Mouse (Mus musculus) neural tube, embryonic 14.5 days (tissue): Measurements from ENCODE around the gene Psmc3ip. TPM values are rescaled to one million over a fixed set of nuclear protein-coding genes. Genes with fewer than 3 reads are reported as not detected.

Experiments used
- ATAC-seq: fragments of 200-750 bp; cut with Nextera tagmentation; 2 replicates; pipeline ENCODE4 v1.8.0; 2017; ENCODE audit warnings: low read depth, mild to moderate bottlenecking, moderate TSS enrichment, moderate library complexity
- H3K27ac ChIP-seq: fragments of 300-500 bp; sonication (generic); 2 replicates; pipeline ENCODE4 v1.5.1; 2014; ENCODE audit warnings: low read depth, mild to moderate bottlenecking, control low read depth, low read length, moderate library complexity, mixed read lengths
- H3K27me3 ChIP-seq: fragments of 300-500 bp; sonication (generic); 2 replicates; pipeline ENCODE4 v1.6.1; 2014; ENCODE audit warnings: low read length; ENCODE audit not compliant: control insufficient read depth, insufficient read depth
- H3K36me3 ChIP-seq: fragments of 300-500 bp; sonication (generic); 2 replicates; pipeline ENCODE4 v1.6.1; 2014; ENCODE audit warnings: low read length, mixed read lengths; ENCODE audit not compliant: control insufficient read depth, insufficient read depth
- H3K4me1 ChIP-seq: fragments of 300-500 bp; sonication (generic); 2 replicates; pipeline ENCODE4 v1.6.1; 2014; ENCODE audit warnings: low read length; ENCODE audit not compliant: control insufficient read depth, insufficient read depth
- H3K4me2 ChIP-seq: fragments of 300-500 bp; sonication (generic); 2 replicates; pipeline ENCODE4 v1.6.1; 2014; ENCODE audit warnings: mild to moderate bottlenecking, low read depth, low read length, control low read depth
- H3K4me3 ChIP-seq: fragments of 300-500 bp; sonication (generic); 2 replicates; pipeline ENCODE4 v1.5.1; 2014; ENCODE audit warnings: low read depth, low read length, control low read depth, mixed read lengths
- H3K9ac ChIP-seq: fragments of 300-500 bp; sonication (generic); replicated peaks from 2 replicates; pipeline ENCODE4 v1.6.1; 2014; ENCODE audit warnings: low read depth, mild to moderate bottlenecking, control low read depth, low read length, mixed read lengths
- H3K9me3 ChIP-seq: fragments of 300-500 bp; sonication (generic); 2 replicates; pipeline ENCODE4 v1.6.1; 2016; ENCODE audit warnings: low read length; ENCODE audit not compliant: control insufficient read depth
- WGBS: fragments of 180-500 bp; shearing (Covaris S2); extraction: QIAGEN DNeasy Blood & Tissue Kit; methylation state at CpG from one replicate; pipeline ENCODE4 v1.1.7; 2014; 5-methylcytosine and 5-hydroxymethylcytosine counted together
- polyA plus RNA-seq: library from polyadenylated mRNA; unstranded; fragments of >200 nt; fragmentation: Nextera tagmentation; extraction: Ambion mirVana; gene quantifications from 2 replicates; pipeline ENCODE4 v1.2.1, GENCODE M21; 2014

Psmc3ip gene
- 17.0 and 19.0 TPM in 2 replicates for polyA plus RNA-seq

DNA sequence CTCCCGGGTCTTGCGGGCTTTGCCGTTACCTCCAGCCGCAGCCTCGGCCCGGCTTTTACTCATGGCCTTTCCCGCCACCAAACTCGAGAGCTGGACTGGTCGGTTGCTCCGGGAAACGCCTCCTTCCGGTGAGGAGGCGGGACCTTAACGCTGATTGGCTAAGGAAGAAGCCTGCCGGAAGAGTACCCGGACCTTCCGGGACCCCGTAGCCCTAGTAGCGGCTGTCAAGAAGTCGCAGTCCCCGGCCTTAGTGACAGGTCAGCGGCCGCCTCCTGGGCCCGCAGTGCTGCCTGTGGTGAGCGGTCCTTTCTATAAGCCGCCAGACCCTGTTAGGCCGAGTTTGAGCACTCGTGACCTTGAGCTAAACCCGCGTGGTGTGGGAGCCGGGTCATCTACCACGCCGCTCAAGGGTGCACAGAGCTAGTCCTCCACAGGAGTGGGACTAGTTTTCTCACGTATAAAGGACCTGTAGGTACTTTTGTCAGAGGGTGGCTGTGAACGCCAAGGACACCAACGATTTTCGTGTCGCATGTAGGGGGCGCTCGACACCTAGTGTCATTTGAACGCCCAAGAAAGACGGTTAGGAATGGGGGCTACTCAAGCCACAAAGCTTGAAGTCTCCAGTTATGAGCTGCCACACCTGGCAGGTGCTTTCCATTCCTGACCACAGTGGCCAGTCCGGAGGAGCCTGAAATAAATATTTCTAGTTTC is at the start of gene Psmc3ip:
TSS of gene Psmc3ip (minus strand) at position 123 of the 711 bp plus-strand sequence.
- Histone ChIP-seq H3K36me3 (peaks cover 64% of the 10 kb centered on the region), H3K9me3 (no peaks in the 10 kb centered on the region), H3K4me3 (peak within 1 kb of the TSS; percentile 75), H3K27ac (peak within 1 kb of the TSS; percentile 83), H3K27me3 (no peaks in the 10 kb centered on the region), H3K9ac (peak within 1 kb of the TSS; percentile 73), H3K4me2 (peak within 1 kb of the TSS; percentile 71), H3K4me1 (0 out of 2 replicates have a peak, but pooled peaks cover 7% of the 10 kb centered on the region)
- peak; percentile 97 for ATAC-seq
- WGBS: under 1% methylated on average over 43 of the region's 43 CpGs

DNA sequence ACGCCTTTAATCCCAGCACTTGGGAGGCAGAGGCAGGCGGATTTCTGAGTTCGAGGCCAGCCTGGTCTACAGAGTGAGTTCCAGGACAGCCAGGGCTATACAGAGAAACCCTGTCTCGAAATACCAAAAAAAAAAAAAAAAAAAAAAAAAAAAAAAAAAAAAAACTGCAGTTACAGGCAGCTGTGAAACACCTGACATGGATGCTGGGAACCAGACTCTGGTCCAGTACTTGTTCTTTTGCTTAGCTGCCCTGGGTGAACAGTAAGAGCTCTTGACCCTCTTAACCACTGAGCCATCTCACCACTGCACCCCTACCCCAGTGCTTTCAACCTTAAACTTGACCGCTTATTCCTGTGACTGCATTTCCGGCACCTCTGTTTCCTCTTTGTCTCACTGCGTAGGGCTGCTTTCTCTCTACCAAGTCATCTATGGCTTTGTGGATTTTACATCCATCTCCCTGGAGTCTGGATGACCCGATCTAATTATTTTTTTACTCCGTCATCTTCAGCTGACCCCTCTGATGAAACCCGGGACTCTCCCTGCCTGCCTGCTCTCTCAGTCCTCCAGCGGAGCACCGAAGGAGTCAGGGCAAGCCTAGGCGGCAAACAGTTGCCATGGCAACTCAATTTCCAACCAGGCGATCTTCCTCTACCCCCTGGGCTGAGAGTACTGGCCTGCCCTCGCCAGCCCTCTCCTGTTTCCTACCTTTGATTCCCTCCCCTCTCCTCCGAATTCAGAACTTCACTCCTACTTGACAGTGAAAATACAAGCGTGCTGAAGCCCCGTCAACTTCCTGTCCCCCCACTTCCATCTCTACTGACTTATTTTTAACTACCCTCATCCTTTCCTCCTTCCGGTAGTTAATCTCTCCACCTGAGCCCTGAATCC is 48.3 kb upstream of the Psmc3ip start:
- no peaks in the 10 kb centered on the region for H3K36me3 ChIP-seq
- H3K4me2 ChIP-seq: peak overlapping the region; percentile 46
- no peaks in the 10 kb centered on the region for H3K27me3 ChIP-seq
- peak overlapping the region; percentile 13; the same call in 1 of the 2 replicates for H3K4me3 ChIP-seq
- H3K9ac ChIP-seq: peak overlapping the region; percentile 39; the same call in 1 of the 2 replicates
- H3K4me1 ChIP-seq: peaks cover 3% of the 10 kb centered on the region; the same call in 1 of the 2 replicates
- WGBS: 19% methylated on average over 18 of the region's 19 CpGs
- H3K27ac ChIP-seq: peak overlapping the region; percentile 13; the same call in 1 of the 2 replicates
- peak; percentile 75 for ATAC-seq
- no peaks in the 10 kb centered on the region for H3K9me3 ChIP-seq

DNA sequence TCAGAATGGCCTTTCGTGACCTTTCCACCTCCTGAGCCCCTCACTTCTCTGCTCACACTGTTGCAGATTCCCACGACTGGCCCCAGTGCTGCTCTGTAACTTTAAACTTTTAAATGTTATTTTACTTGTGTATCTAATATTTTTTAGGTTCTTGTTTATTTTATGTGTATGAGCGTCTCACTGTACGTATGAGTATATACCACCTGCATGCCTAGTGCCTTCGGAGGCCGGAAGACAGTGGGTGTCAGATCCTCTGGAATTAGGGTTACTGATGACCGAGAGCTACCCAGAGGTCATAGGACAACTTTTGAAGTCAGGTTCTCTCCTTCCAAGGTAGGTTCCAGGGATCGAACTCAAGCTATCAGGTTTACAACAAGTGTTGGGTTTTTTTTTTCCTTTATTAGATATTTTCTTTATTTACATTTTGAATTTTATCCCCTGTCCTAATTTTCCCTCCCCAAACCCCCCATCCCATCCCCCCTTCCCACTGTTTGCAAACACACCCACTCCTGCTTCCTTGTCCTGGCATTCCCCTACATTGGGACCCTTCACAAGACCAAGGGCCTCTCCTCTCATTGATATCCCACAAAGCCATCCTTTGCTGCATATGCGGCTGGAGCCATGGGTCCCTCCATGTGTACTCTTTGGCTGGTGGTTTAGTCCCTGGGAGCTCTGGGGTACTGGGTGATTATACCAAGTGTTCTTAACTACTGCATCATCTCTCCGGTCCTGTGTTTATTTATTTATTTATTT is 47.2 kb upstream of the Psmc3ip start:
- ATAC-seq: no peak
- Histone ChIP-seq H3K4me3 (no peak overlapping the region), H3K4me2 (no peak overlapping the region), H3K36me3 (no peaks in the 10 kb centered on the region), H3K27ac (no peak overlapping the region), H3K4me1 (peaks cover 3% of the 10 kb centered on the region; the same call in 1 of the 2 replicates), H3K9ac (no peak overlapping the region), H3K27me3 (no peaks in the 10 kb centered on the region), H3K9me3 (no peaks in the 10 kb centered on the region)
- WGBS: 87% methylated on average over 10 of the region's 10 CpGs

DNA sequence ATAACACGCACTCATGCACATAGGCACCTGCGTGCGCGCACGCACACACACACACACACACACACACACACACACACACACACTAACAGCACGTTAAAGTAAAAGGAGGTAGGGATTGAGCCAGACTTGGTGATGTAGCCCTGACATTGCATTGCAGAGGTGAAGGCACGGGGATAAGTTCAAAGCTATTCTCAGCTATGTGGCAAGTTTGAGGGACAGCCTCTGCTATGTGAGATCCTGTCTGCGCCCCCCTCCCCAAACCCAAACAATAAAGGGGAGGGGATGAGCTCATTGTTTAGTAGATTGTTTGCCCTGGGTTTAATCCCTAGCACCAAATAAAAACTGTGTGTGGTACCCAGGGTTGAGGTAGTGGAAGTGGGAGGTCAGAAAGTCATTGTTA is 45.9 kb upstream of the Psmc3ip start:
- no peak for ATAC-seq
- no peak overlapping the region for H3K4me3 ChIP-seq
- H3K4me2 ChIP-seq: no peak overlapping the region
- no peak overlapping the region for H3K27ac ChIP-seq
- WGBS: 89% methylated on average over 8 of the region's 8 CpGs
- H3K9ac ChIP-seq: no peak overlapping the region
- peaks cover 3% of the 10 kb centered on the region; the same call in 1 of the 2 replicates for H3K4me1 ChIP-seq
- no peaks in the 10 kb centered on the region for H3K27me3 ChIP-seq
- H3K9me3 ChIP-seq: no peaks in the 10 kb centered on the region
- no peaks in the 10 kb centered on the region for H3K36me3 ChIP-seq

DNA sequence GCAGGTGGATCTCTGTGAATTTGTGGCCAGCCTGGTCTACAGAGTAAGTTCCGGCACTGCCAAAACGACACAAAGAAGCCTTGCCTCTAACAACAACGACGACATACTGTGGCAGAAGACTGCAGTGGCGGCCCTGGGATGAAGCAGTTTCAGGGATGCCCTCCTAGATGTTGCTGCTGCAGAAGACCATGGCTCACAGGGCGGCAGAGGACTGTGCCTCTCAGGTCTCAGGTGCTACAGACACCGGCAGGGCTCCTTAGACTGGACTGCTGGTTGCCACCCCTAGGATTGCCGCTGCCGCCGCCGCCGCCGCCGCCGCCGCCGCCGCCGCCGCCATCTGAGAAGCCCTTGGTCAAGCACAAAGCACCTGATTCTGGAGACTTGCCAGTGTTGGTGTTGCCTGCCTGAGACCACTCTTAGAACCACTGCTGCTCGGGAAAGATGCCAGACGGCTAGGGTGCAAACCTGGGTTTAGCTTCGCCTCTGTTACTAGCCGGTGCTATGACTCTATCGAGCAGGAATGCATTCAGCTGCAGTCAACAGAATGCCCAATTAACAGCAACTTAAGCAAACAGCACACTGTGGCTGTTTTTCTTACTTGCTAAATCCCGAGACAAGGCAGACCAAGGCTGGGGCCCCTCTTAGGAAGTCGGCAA is 45.1 kb upstream of the Psmc3ip start:
- Histone ChIP-seq H3K36me3 (no peaks in the 10 kb centered on the region), H3K4me1 (peaks cover 3% of the 10 kb centered on the region; the same call in 1 of the 2 replicates), H3K4me2 (peak overlapping the region; percentile 47), H3K27ac (peak overlapping the region; percentile 57; the same call in 1 of the 2 replicates), H3K27me3 (no peaks in the 10 kb centered on the region), H3K4me3 (peak overlapping the region; percentile 17), H3K9me3 (no peaks in the 10 kb centered on the region), H3K9ac (peak overlapping the region; percentile 42)
- peak; percentile 29; the same call in 1 of the 2 replicates for ATAC-seq
- 41% methylated on average over 27 of the region's 27 CpGs for WGBS

DNA sequence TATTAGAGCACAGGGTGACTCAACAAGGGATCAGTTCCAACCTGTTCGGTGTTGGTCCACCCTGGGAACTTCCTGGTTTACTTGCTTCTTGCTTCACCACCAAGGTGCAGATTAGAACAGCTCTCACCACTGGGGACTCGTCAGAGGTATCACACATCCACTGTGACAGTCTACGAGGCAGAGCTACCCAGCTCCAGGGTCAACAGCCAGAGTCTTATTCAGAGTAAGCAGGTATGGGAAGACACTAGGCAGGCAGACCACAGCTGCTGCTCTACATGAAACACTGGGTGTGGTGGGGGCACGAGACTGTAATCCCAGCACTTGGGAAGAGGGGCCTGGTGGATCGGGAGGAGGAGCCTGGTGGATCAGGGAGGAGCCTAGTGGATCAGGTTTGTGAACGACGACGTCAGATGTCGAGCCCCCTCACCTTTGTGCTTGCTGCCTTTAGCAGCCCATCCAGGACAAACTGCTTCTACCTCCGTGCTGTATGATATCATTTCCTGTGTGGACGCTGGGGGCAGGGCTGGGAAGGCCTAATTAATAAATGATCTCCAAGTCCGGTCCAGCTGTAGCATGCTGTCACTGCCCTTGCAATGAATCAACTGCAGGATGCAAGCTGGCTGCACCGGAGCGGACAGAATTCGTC is 43.4 kb upstream of the Psmc3ip start:
- no peaks in the 10 kb centered on the region for H3K27me3 ChIP-seq
- no peak for ATAC-seq
- H3K4me2 ChIP-seq: 0 out of 2 replicates have a peak overlapping the region, but pooled peaks have one; percentile 7
- no peak overlapping the region for H3K4me3 ChIP-seq
- H3K36me3 ChIP-seq: no peaks in the 10 kb centered on the region
- H3K9me3 ChIP-seq: no peaks in the 10 kb centered on the region
- H3K4me1 ChIP-seq: peaks cover 3% of the 10 kb centered on the region; the same call in 1 of the 2 replicates
- peak overlapping the region; percentile 52; the same call in 1 of the 2 replicates for H3K27ac ChIP-seq
- WGBS: 16% methylated on average over 15 of the region's 15 CpGs
- H3K9ac ChIP-seq: no peak overlapping the region

DNA sequence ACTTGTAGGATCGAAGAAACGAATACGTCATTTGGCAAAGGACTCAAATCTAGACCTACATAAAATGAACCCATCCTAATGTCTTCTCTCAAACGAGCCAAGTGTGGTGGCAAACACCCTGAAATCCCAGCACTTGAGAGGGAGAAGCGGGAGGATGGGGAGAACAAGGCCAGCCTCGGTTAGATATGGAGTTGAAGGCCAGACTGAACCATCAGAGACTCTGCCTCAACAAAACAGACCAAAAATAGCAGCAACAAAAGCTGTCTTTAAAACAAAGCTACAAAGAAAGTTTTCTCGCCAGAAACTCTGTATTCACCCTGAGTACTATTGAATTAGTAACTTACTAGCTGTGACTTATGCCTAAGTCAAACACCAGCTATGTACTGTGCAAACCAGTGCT is 41.8 kb upstream of the Psmc3ip start:
- Histone ChIP-seq H3K27ac (no peak overlapping the region), H3K4me1 (peaks cover 3% of the 10 kb centered on the region; the same call in 1 of the 2 replicates), H3K36me3 (no peaks in the 10 kb centered on the region), H3K4me2 (no peak overlapping the region), H3K9me3 (no peaks in the 10 kb centered on the region), H3K4me3 (no peak overlapping the region), H3K9ac (no peak overlapping the region), H3K27me3 (no peaks in the 10 kb centered on the region)
- ATAC-seq: no peak
- 76% methylated on average over 7 of the region's 7 CpGs for WGBS
